Mouse (Mus musculus) subcutaneous adipose tissue, adult 2 months (tissue): ENCODE data around the gene Wtip. TPM values are rescaled to one million over a fixed set of nuclear protein-coding genes. Genes with fewer than 3 reads are reported as not detected.

Source experiments
- polyA plus RNA-seq: library from polyadenylated mRNA; depleted of rRNA; stranded (reverse); fragments of >200 nt; gene quantifications from 2 replicates; pipeline ENCODE4 v1.2.3, GENCODE M21; 2012; ENCODE audit warnings: low replicate concordance; rRNA removed

Gene Wtip
- polyA plus RNA-seq, result 27.8 and 42.8 TPM in 2 replicates

DNA sequence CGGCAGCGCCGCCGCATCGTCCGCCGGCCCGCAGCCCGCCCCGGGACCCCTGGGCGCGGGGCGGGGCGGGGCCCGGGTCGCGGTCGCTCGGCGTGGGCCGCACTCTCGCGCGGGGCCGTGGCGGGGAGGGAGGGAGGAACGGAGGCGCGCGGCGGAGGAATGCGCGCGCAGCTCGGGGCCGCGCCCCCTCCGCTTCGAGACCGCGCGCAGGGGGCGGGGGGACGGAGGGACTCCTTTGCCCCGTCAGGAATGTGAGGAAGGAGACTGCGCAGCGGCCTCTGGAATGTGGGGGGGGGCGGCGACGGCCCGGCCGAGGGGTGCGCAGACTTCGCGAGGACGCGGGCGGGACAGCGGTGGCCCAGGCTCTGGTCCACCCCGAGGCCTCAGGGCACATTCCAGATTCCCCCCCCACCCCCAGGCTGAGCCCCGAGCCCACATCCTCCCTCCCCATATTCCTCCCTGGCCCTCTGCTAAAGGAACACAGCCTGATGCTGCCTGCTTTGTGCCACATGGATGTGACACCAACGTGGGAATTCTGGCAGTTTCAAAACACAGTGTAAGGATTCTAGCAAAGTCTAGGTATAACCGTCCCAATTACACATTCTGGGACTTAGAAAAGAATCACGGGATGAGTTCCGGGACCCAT lies at the start of gene Wtip:
Wtip (minus strand) TSS at position 152 of the 646 bp plus-strand sequence.

DNA sequence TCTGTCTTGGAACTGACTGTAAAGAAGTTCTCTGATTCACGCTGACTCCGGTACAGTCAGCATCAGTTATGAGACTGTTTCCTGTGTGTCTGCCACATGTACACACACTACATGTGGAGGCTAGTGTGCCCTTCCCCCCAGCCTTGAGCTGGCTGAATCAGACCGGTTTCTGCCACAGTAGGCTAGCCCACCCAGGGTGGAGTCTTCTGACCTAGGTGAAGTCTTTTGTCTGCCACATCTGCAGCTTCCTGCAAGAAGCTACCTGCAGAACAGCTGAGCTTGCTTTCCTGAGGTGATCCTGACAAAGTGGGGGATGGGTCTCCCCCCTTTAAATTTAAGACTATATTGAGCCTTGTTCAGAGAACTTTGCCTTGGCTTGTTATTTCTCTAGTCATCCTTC lies 36.4 kb upstream of the Wtip start, which contains the start of gene Uba2:
Uba2 (minus strand) TSS at position 146 of the 400 bp plus-strand sequence.

DNA sequence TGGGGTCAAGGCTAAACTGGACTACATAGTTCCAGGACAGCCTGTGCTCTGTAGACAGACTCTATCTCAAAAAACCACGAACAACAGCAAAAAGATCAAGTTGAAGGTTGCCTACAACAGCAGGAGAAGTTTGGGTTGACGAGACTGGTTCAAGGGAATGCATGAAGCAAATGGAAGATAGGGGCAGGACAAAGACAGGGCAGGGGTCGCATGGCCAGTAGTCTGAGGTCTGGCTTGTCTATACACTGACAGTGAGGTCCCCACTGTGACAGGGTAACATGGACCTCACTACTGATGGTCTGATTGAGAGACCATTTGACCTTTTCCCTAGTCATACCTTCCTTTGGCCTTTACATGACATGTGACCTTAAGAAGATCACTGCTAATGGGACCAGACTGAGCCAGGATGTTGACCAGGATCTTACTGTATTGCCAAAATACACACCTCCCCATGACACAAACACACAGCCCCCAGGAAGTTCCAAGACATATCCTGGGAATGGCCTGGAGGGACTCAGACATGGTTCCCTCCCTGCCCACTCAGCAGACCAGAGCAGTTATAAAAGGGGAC lies 38.1 kb downstream of the Wtip start, which contains the start of gene Scgb1b30:
Scgb1b30 (plus strand) TSS at position 521 of the 571 bp plus-strand sequence.

Other genes starting within 250 kb of the Wtip start
- gene Scgb2b26, start 188.2 kb downstream of the Wtip start, polyA plus RNA-seq, result not detected in 2 replicates
- gene Scgb2b27, start 119.3 kb downstream of the Wtip start, polyA plus RNA-seq, result not detected in 2 replicates
- not detected in 2 replicates for gene Scgb1b27, start 111.8 kb downstream of the Wtip start, polyA plus RNA-seq
- not detected in 2 replicates for gene Scgb1b30, start 37.8 kb downstream of the Wtip start, polyA plus RNA-seq
- gene Uba2, start 36.3 kb upstream of the Wtip start, polyA plus RNA-seq, result 52.8 and 63.0 TPM in 2 replicates
- gene Pdcd2l, start 63.4 kb upstream of the Wtip start, polyA plus RNA-seq, result 21.2 and 27.0 TPM in 2 replicates
- gene Gpi1, start 97.1 kb upstream of the Wtip start, polyA plus RNA-seq, result 358 and 363 TPM in 2 replicates
- gene Gm6096, start 117.8 kb upstream of the Wtip start, polyA plus RNA-seq, result not detected in 2 replicates
- 40.0 and 54.0 TPM in 2 replicates for gene 4931406P16Rik, start 180.3 kb upstream of the Wtip start, polyA plus RNA-seq